Mouse (Mus musculus) left cerebral cortex, adult 18-20 months (tissue): Measurements from ENCODE around the gene Esp16. TPM values are rescaled to one million over a fixed set of nuclear protein-coding genes. Genes with fewer than 3 reads are reported as not detected.
"Not testable (repeated sequence)": the region's sequence is repeated elsewhere in the genome, so short reads cannot be mapped to it uniquely, and the experiment has no call there.

Source experiments
- DNase-seq, 2 experiments: peaks; one replicate each; pipeline ENCODE4 v3.0.0; 2021 to 2022; ENCODE audit warnings: low spot score in 2 of 2, mixed read lengths in 1 of 2
- long read RNA-seq, 2 experiments: library from polyadenylated mRNA; stranded (forward); transcript quantifications; one replicate each; pipeline ENCODE4 v2.0.0; 2021
- total RNA-seq, 2 experiments: library from RNA; stranded (reverse); gene quantifications; 2 replicates each; pipeline ENCODE4 v1.2.3; 2021

Esp16 gene
- total RNA-seq = not detected
- long read RNA-seq, experiment 1 = 0 reads
- long read RNA-seq, experiment 2 = 0 reads

DNA sequence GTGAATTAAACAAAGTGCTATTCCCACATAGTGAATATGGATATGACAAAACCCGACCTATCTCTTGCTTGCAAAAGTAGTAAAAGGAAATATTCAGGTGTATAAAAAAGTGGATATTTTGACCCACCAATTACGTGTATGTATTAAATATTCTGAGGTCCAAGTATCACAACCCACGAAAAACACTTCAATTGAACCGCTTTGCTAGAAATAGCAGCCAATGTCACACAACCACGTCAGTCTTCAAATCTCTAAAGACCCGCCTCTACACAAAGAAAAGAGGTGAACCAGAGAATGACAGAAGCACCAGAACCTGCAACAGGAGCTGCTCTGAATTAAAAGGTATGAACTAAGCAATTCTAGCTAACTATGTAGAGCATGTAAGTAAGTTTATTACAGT, at the start of gene Esp16:
Esp16 (plus strand) TSS at position 301 of the 400 bp plus-strand sequence.
- DNase-seq = not testable (repeated sequence)

DNA sequence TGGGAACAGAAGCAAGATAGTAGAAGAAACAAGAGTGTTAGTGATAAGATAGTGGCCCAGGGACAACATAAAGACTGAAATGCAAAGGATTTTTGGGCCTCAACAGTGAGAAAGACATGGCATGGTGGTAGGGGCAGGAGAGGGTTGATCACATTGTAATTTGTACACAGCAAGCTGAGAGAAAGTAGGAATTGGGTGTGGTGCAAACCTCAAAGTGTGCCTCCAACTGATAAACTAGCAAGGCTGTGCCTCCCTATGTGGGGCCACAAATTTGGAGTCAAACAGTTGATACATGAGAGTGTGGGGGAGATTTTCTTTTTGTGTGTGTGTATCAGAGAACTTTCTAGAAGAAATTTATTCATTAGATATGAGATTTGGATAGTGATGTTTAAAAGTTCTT, 37.9 kb upstream of the Esp16 start:
- DNase-seq = not testable (repeated sequence)

Other genes with a start within 250 kb of the Esp16 start
- gene Esp18, start 129.8 kb upstream of the Esp16 start, total RNA-seq = not detected
- not detected for gene Esp15, start 104.8 kb downstream of the Esp16 start, total RNA-seq